Mouse (Mus musculus) embryonic fibroblast, embryonic 13.5 days (primary cell): ENCODE results near the gene Sh3d19.

Experiments
- CTCF ChIP-seq: IDR thresholded peaks from 2 replicates; pipeline ENCODE4 v1.5.1; 2011; ENCODE audit warnings: mild to moderate bottlenecking, control low read depth, low read length, moderate library complexity, borderline replicate concordance; ENCODE audit not compliant: insufficient read depth
- POLR2A ChIP-seq: IDR thresholded peaks from 2 replicates; pipeline ENCODE4 v1.6.1; 2011; ENCODE audit warnings: low read depth, mild to moderate bottlenecking, control low read depth, low read length, moderate library complexity

DNA sequence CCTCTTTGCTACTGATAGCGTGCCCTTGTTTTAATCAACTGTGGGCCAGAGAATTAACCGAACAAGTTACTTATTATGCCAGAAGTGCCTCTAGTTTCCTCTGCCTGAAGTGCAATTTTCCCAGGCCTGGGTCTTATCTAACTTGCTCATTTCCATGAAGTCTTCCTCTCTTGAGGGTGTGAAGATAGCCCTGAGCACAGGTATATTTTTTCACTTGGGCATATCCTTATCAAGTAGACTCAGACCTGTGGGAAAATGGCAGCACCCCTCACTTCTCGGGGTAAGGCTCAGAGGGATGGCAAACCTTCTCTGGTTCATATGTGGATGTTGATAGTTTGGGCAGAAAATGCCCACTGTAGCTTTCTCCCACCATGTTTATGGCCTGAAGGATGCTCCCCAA, 30.4 kb downstream of the Sh3d19 start:
- TF ChIP-seq POLR2A (no peak), CTCF (no peak)
